Mouse (Mus musculus) splenic B cell, adult 2 months (primary cell): ENCODE measurements around the gene Lrrc58.

Source experiments
- DNase-seq: peaks from one replicate; pipeline ENCODE4 v3.0.0-alpha.2; 2011; ENCODE audit warnings: low read depth, low spot score
- H3K27me3 ChIP-seq: 2 replicates; pipeline ENCODE4 v1.6.1; 2012; ENCODE audit warnings: mild to moderate bottlenecking, low read length, moderate library complexity, mixed read lengths; ENCODE audit not compliant: control insufficient read depth, poor library complexity, insufficient read depth, severe bottlenecking
- H3K36me3 ChIP-seq: 2 replicates; pipeline ENCODE4 v1.6.1; 2012; ENCODE audit warnings: mild to moderate bottlenecking, low read length, moderate library complexity, mixed read lengths; ENCODE audit not compliant: control insufficient read depth, poor library complexity, insufficient read depth, severe bottlenecking

The Lrrc58 gene

GRCm38 (mm10) chr16:37867791-37868505, at the start of gene Lrrc58:
Gene Lrrc58, plus strand, starts transcription at chr16:37868389.
- Histone ChIP-seq H3K27me3 (no peaks in the 10 kb centered on the region), H3K36me3 (no peaks in the 10 kb centered on the region)
- peak; percentile 82 for DNase-seq

- no peak for DNase-seq
- Histone ChIP-seq H3K36me3 (no peaks in the 10 kb centered on the region), H3K27me3 (no peaks in the 10 kb centered on the region)
Observed at GRCm38 (mm10) chr16:37823949-37824348, 44.2 kb upstream of the Lrrc58 start.

DNA sequence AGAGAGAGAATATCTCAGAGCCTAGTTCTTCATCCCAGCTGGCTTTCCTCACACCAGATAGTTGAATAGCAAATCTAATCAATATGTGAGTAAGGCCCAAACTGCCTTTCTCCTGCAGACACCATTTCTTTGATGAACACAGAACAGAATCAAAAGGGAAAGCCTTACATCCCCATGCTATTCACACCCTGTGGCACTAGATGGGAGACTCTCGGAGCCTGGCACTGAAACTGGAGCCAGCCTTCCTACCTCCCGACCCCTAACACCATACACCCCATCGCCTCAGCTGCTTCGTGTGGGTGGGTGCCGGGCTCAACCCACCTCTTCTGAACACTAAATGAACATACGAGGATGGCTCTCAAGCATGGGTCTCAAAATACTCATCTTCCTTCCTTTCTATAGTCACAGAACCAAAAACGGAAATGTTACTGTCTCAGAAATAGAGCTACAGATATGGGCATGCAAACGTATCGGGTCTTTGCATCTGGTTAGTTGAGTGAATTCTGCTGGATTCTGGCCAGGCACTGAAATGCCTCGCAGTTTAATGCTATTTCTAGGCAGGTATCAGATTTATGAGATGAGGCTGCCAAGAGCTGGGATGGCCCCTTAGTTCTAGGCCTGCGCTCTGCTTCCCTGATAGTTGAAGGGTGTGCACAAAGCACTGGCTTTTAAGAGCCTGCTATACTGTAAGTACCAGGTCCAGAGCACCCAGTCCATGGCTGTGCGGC, 43.2 kb upstream of the Lrrc58 start:
- no peaks in the 10 kb centered on the region for H3K27me3 ChIP-seq
- DNase-seq = no peak
- H3K36me3 ChIP-seq = no peaks in the 10 kb centered on the region

DNA sequence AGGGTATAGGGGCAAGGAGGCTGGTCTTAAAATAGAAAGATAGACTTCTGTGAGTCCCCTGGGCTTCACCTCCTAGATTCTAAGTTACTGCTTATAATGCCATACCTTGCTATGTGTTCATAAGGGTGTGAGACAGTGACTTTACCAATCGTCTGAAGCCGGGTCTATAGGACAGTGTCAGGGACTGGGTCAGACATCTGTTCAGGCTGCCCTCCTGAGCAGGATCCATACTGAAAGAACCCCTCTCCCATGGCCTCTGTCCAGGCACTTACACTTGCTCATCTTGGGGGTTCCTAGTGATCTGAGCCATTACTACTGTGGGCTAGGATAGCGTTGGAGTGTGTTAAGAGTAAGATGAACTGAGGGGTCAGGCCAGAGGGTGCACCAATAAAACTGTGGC, 41.9 kb upstream of the Lrrc58 start:
- no peaks in the 10 kb centered on the region for H3K27me3 ChIP-seq
- no peaks in the 10 kb centered on the region for H3K36me3 ChIP-seq
- DNase-seq = no peak

- H3K36me3 ChIP-seq = no peaks in the 10 kb centered on the region
- no peak for DNase-seq
Observed at GRCm38 (mm10) chr16:37831041-37831440, 37.1 kb upstream of the Lrrc58 start.

GRCm38 (mm10) chr16:37837571-37837970, 30.6 kb upstream of the Lrrc58 start:
- H3K27me3 ChIP-seq = no peaks in the 10 kb centered on the region
- no peak for DNase-seq
- no peaks in the 10 kb centered on the region for H3K36me3 ChIP-seq

More at GRCm38 (mm10) chr16:37831041-37831440, 37.1 kb upstream of the Lrrc58 start:
- no peaks in the 10 kb centered on the region for H3K27me3 ChIP-seq

- Histone ChIP-seq H3K36me3 (no peaks in the 10 kb centered on the region), H3K27me3 (no peaks in the 10 kb centered on the region)
- DNase-seq = no peak
Observed at GRCm38 (mm10) chr16:37842439-37842838, 25.8 kb upstream of the Lrrc58 start.

DNA sequence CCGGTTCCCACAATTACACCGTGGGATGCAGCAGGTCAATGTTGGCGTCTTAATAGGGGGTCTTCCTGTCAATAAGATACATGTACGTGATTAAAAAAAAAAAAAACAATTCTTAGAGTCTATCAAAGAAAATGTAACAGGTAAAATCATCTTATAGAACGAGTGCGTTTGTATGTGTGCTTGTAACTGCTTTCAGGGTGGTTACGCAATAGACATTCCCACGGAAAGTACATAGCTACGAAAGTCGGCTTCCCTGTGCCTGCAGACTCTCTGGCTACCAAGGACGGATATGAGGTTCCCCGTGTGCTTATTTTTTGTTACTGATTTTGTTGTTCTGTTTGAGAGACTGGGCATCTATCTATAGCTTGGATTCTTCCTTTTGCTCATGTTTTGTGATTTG, 24.4 kb upstream of the Lrrc58 start:
- Histone ChIP-seq H3K27me3 (no peaks in the 10 kb centered on the region), H3K36me3 (no peaks in the 10 kb centered on the region)
- no peak for DNase-seq

- no peaks in the 10 kb centered on the region for H3K36me3 ChIP-seq
- DNase-seq = no peak
- no peaks in the 10 kb centered on the region for H3K27me3 ChIP-seq
Observed at GRCm38 (mm10) chr16:37845202-37845925, 22.8 kb upstream of the Lrrc58 start.

DNA sequence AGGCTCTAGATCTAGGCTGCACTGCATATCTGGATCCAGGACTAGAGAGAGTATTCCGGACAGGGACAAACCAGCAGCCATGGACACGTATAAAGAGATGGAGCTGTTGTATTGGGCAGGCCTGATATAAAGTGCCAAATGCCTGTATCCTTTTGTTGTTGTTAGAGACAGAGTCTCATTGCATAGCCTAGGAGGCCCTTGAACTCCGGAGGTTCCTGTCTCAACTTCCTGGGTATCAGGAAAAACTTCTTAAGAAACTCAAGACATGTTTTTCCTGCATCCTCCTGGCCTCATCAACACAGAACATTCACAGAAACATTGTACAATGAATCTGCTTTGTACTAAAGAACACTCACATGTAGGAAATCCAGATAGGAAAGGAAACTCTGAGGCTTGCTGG, 21.1 kb upstream of the Lrrc58 start:
- Histone ChIP-seq H3K36me3 (no peaks in the 10 kb centered on the region), H3K27me3 (no peaks in the 10 kb centered on the region)
- no peak for DNase-seq

DNA sequence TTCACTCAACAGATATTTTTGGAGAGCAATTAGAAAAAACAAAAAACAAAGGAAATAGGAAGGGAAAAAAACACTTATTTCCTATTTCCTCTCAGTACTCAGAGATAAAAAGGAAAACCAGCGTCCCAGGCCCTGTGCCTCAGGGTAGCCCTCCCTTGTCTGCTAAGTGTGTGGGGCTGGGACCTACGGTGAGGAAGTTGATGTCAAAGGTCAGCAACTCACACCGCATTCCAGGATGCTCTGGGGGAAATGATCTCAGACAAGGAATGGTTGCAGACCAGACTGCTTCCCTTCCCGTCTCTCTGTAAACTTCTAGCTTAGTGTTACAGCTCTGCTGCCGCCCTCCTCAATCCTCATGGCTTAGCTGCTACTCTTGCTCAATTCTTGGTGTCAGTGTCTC, 16.8 kb upstream of the Lrrc58 start:
- no peaks in the 10 kb centered on the region for H3K27me3 ChIP-seq
- H3K36me3 ChIP-seq = no peaks in the 10 kb centered on the region
- no peak for DNase-seq

DNA sequence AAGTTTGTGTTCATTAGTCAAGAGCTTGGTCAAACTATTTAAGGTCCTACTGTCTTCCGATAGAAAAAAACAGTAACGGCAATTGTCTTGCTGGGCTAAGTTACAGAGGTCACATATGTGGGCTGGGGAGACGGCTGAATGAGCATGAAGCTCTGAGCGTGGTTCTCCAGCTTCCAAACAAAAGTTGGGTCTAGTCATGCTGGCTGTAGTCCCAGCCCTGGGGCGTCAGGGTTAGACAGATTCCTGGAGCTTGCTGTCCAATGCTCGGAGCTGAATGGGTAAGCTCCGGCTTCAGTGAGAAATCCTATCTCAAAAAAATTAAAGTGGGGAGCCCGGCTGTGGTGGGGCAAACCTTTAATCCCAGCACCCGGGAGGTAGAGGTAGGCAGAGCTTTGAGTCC, 14.9 kb upstream of the Lrrc58 start:
- no peak for DNase-seq
- Histone ChIP-seq H3K27me3 (no peaks in the 10 kb centered on the region), H3K36me3 (no peaks in the 10 kb centered on the region)

- Histone ChIP-seq H3K36me3 (no peaks in the 10 kb centered on the region), H3K27me3 (no peaks in the 10 kb centered on the region)
- DNase-seq = no peak
Observed at GRCm38 (mm10) chr16:37854054-37854453, 14.1 kb upstream of the Lrrc58 start.

- Histone ChIP-seq H3K27me3 (no peaks in the 10 kb centered on the region), H3K36me3 (no peaks in the 10 kb centered on the region)
- DNase-seq = no peak
Observed at GRCm38 (mm10) chr16:37854593-37854992, 13.6 kb upstream of the Lrrc58 start.

- Histone ChIP-seq H3K27me3 (no peaks in the 10 kb centered on the region), H3K36me3 (no peaks in the 10 kb centered on the region)
- DNase-seq = no peak
Observed at GRCm38 (mm10) chr16:37855583-37855982, 12.6 kb upstream of the Lrrc58 start.
